Mouse (Mus musculus): ENCODE measurements around the gene Ddx11. TPM values are rescaled to one million over a fixed set of nuclear protein-coding genes. Genes with fewer than 3 reads are reported as not detected.
"Not testable (repeated sequence)": the region's sequence is repeated elsewhere in the genome, so short reads cannot be mapped to it uniquely, and the experiment has no call there.

Gene Ddx11
- total and polyA plus RNA-seq, 2 experiments, result 3.4 to 5.1 TPM

DNA sequence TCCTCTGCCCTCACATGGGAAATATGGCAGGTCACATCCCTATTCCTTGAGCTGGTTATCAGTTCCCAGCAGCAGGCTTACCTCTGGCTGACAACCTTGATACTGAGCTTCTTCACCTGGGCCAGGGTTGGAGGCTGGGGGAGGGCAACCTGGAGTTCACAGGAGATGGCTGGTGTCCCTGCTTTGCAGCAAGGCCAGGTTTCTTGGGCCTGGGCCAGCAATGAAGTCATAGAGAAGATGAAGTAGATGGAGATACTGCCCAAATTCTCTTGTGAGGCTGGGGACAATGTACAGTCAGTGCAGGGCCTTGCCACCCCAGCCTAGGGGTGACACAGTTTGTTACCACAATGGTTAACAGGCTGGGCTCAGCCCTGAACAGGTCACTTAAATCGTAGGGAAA lies 2.6 kb upstream of the Ddx11 start:
- Histone ChIP-seq H3K27me3 (ENCODE audit: control insufficient read depth, insufficient read depth, low read length) (no peaks in the 10 kb centered on the region), H3K36me3 (ENCODE audit: control insufficient read depth, insufficient read depth, low read length) (peaks cover 13% of the 10 kb centered on the region), H3K4me1 (ENCODE audit: control insufficient read depth, insufficient read depth, low read length) (peaks cover 3% of the 10 kb centered on the region; the same call in 1 of the 2 replicates), H3K27ac (replicated peaks; ENCODE audit: insufficient read depth, low read depth, low read length) (no peak overlapping the region), H3K79me2 (ENCODE audit: control insufficient read depth, insufficient read depth, low read length) (no peaks in the 10 kb centered on the region; the same call in 1 of the 2 replicates), H3K4me3 (ENCODE audit: insufficient read depth, low read depth, low read length) (no peak overlapping the region), H3K9ac (ENCODE audit: low read depth, low read length) (no peak overlapping the region)
- DNase-seq (ENCODE audit: extremely low read depth, low read depth, low spot score), result peak; percentile 12
- 43% methylated on average over 1 of the region's 1 CpGs for WGBS
- no peak for TF ChIP-seq POLR2A (IDR thresholded peaks at IDR 0.05; ENCODE audit: extremely low read depth, insufficient read depth, low read length)
- no peak for TF ChIP-seq CTCF (IDR thresholded peaks at IDR 0.05; ENCODE audit: low read depth, low read length)

GRCm38 (mm10) chr17:66123816-66124610 lies 693 bp downstream of the Ddx11 start:
- peak overlapping the region; percentile 89; the same call in 1 of the 2 replicates for H3K27ac ChIP-seq (replicated peaks; ENCODE audit: insufficient read depth, low read depth, low read length)
- H3K79me2 ChIP-seq (ENCODE audit: control insufficient read depth, insufficient read depth, low read length), result no peaks in the 10 kb centered on the region; the same call in 1 of the 2 replicates
- H3K4me3 ChIP-seq (ENCODE audit: insufficient read depth, low read depth, low read length), result peak overlapping the region; percentile 89
- peak; percentile 4 for DNase-seq (ENCODE audit: extremely low read depth, low read depth, low spot score)
- H3K27me3 ChIP-seq (ENCODE audit: control insufficient read depth, insufficient read depth, low read length), result no peaks in the 10 kb centered on the region
- peaks cover 4% of the 10 kb centered on the region; the same call in 1 of the 2 replicates for H3K36me3 ChIP-seq (ENCODE audit: control insufficient read depth, insufficient read depth, low read length)
- peak overlapping the region; percentile 84 for H3K9ac ChIP-seq (ENCODE audit: low read depth, low read length)
- H3K4me1 ChIP-seq (ENCODE audit: control insufficient read depth, insufficient read depth, low read length), result peaks cover 3% of the 10 kb centered on the region; the same call in 1 of the 2 replicates
- TF ChIP-seq CTCF (IDR thresholded peaks at IDR 0.05; ENCODE audit: low read depth, low read length) (no peak), POLR2A (IDR thresholded peaks at IDR 0.05; ENCODE audit: extremely low read depth, insufficient read depth, low read length) (no peak)
- WGBS, result 3% methylated on average over 20 of the region's 20 CpGs

DNA sequence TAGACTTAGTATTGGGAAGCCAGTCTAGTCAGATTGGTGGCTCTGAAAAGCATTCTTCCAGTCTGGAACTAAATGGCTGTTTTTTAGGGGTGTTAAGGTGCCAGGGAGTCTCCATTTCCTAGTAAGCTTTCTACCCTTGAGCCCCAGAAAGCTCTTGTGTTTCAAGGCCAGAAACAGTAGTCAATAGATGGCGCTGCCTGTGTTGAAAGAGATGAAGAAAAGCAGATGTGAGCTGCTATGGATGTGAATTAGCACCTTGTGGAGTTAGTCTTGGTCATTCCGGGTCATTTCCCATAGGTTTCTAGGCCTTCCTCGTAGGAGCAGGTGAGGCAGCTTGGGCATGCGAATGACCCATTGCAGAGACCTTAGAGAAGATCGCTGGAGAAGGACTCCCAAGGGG lies 1.9 kb downstream of the Ddx11 start:
- no peak for DNase-seq (ENCODE audit: extremely low read depth, low read depth, low spot score)
- Histone ChIP-seq H3K79me2 (ENCODE audit: control insufficient read depth, insufficient read depth, low read length) (no peaks in the 10 kb centered on the region; the same call in 1 of the 2 replicates), H3K9ac (ENCODE audit: low read depth, low read length) (no peak overlapping the region), H3K27me3 (ENCODE audit: control insufficient read depth, insufficient read depth, low read length) (no peaks in the 10 kb centered on the region), H3K4me3 (ENCODE audit: insufficient read depth, low read depth, low read length) (no peak overlapping the region), H3K4me1 (ENCODE audit: control insufficient read depth, insufficient read depth, low read length) (peaks cover 3% of the 10 kb centered on the region; the same call in 1 of the 2 replicates), H3K27ac (replicated peaks; ENCODE audit: insufficient read depth, low read depth, low read length) (no peak overlapping the region), H3K36me3 (ENCODE audit: control insufficient read depth, insufficient read depth, low read length) (peaks cover 9% of the 10 kb centered on the region; the same call in 1 of the 2 replicates)
- no peak for TF ChIP-seq POLR2A (IDR thresholded peaks at IDR 0.05; ENCODE audit: extremely low read depth, insufficient read depth, low read length)
- TF ChIP-seq CTCF (IDR thresholded peaks at IDR 0.05; ENCODE audit: low read depth, low read length), result no peak
- 94% methylated on average over 5 of the region's 5 CpGs for WGBS

GRCm38 (mm10) chr17:66130371-66130770 lies 7.1 kb downstream of the Ddx11 start:
- no peak overlapping the region for H3K9ac ChIP-seq (ENCODE audit: low read depth, low read length)
- 98% methylated on average over 9 of the region's 9 CpGs for WGBS
- no peak overlapping the region for H3K4me3 ChIP-seq (ENCODE audit: insufficient read depth, low read depth, low read length)
- H3K79me2 ChIP-seq (ENCODE audit: control insufficient read depth, insufficient read depth, low read length), result no peaks in the 10 kb centered on the region; the same call in 1 of the 2 replicates
- no peaks in the 10 kb centered on the region for H3K27me3 ChIP-seq (ENCODE audit: control insufficient read depth, insufficient read depth, low read length)
- no peak for DNase-seq (ENCODE audit: extremely low read depth, low read depth, low spot score)
- TF ChIP-seq CTCF (IDR thresholded peaks at IDR 0.05; ENCODE audit: low read depth, low read length) (no peak), POLR2A (IDR thresholded peaks at IDR 0.05; ENCODE audit: extremely low read depth, insufficient read depth, low read length) (no peak)
- peaks cover 17% of the 10 kb centered on the region; the same call in 1 of the 2 replicates for H3K36me3 ChIP-seq (ENCODE audit: control insufficient read depth, insufficient read depth, low read length)
- no peaks in the 10 kb centered on the region for H3K4me1 ChIP-seq (ENCODE audit: control insufficient read depth, insufficient read depth, low read length)
- H3K27ac ChIP-seq (replicated peaks; ENCODE audit: insufficient read depth, low read depth, low read length), result no peak overlapping the region

- no peaks in the 10 kb centered on the region for H3K4me1 ChIP-seq (ENCODE audit: control insufficient read depth, insufficient read depth, low read length)
- no peak overlapping the region for H3K9ac ChIP-seq (ENCODE audit: low read depth, low read length)
- no peak overlapping the region for H3K27ac ChIP-seq (replicated peaks; ENCODE audit: insufficient read depth, low read depth, low read length)
- H3K36me3 ChIP-seq (ENCODE audit: control insufficient read depth, insufficient read depth, low read length), result peaks cover 17% of the 10 kb centered on the region; the same call in 1 of the 2 replicates
- no peaks in the 10 kb centered on the region for H3K27me3 ChIP-seq (ENCODE audit: control insufficient read depth, insufficient read depth, low read length)
- no peak for DNase-seq (ENCODE audit: extremely low read depth, low read depth, low spot score)
- no peak overlapping the region for H3K4me3 ChIP-seq (ENCODE audit: insufficient read depth, low read depth, low read length)
- TF ChIP-seq POLR2A (IDR thresholded peaks at IDR 0.05; ENCODE audit: extremely low read depth, insufficient read depth, low read length), result no peak
- TF ChIP-seq CTCF (IDR thresholded peaks at IDR 0.05; ENCODE audit: low read depth, low read length), result peak; percentile 18; the same call in 1 of the 2 replicates
- no peaks in the 10 kb centered on the region for H3K79me2 ChIP-seq (ENCODE audit: control insufficient read depth, insufficient read depth, low read length)
- 96% methylated on average over 4 of the region's 4 CpGs for WGBS
Observed at GRCm38 (mm10) chr17:66131212-66131611, 7.9 kb downstream of the Ddx11 start.

DNA sequence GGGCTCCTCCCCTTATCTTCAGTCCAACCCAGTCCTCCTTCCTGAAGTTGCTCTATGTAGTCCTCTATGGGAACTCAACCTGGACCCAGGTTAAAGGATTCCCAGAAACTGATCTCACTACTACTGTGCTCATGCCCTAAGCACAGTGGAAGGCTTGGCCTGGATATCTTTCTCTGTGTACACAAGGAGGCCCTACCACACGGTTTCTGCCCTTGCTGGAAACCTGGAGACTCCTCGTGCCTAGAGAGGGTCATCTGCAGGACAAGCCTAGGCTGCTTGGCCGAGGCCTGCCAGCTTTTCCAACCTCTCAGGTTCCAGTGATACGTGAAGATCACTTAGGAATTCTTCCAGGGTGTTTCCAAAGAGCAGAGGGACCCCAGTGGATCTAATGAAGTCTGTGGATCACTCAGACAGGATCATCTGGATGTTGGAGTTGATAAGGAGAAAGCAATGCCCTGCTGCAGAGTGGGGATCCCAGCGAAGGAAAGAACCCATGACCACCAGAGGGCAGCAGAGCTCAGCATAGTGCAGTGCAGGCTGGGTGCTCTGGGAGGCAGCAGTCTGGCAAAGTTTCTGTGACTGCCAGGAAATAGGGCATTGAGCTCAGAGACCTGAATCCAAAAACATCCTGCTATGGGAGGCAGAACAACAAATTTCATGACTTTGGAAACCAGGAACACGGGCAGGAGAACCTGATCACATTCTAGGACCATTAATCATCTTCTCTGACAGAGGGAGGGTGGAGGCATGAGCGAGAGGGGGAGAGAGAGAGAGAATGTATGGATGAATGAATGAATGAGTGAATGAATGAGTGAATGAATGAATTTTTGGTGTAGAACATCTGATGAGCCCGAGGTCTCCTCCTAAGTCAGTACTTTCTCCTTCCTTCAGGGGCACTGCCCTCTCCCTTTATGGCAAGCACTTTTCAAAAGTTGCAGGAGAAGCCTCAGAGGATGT lies 29.7 kb downstream of the Ddx11 start:
- H3K79me2 ChIP-seq (ENCODE audit: control insufficient read depth, insufficient read depth, low read length); H3K4me1 ChIP-seq (ENCODE audit: control insufficient read depth, insufficient read depth, low read length); H3K27me3 ChIP-seq (ENCODE audit: control insufficient read depth, insufficient read depth, low read length); H3K4me3 ChIP-seq (ENCODE audit: insufficient read depth, low read depth, low read length); H3K9ac ChIP-seq (ENCODE audit: low read depth, low read length); H3K27ac ChIP-seq (replicated peaks; ENCODE audit: insufficient read depth, low read depth, low read length); DNase-seq (ENCODE audit: extremely low read depth, low read depth, low spot score): not testable (repeated sequence)
- H3K36me3 ChIP-seq (ENCODE audit: control insufficient read depth, insufficient read depth, low read length), result peaks cover 16% of the 10 kb centered on the region; the same call in 1 of the 2 replicates
- WGBS, result 67% methylated on average over 5 of the region's 8 CpGs

GRCm38 (mm10) chr17:66153735-66154423 lies 30.6 kb downstream of the Ddx11 start:
- H3K4me3 ChIP-seq (ENCODE audit: insufficient read depth, low read depth, low read length); H3K27ac ChIP-seq (replicated peaks; ENCODE audit: insufficient read depth, low read depth, low read length); H3K27me3 ChIP-seq (ENCODE audit: control insufficient read depth, insufficient read depth, low read length); H3K9ac ChIP-seq (ENCODE audit: low read depth, low read length); H3K4me1 ChIP-seq (ENCODE audit: control insufficient read depth, insufficient read depth, low read length); DNase-seq (ENCODE audit: extremely low read depth, low read depth, low spot score); H3K79me2 ChIP-seq (ENCODE audit: control insufficient read depth, insufficient read depth, low read length): not testable (repeated sequence)
- 85% methylated on average over 4 of the region's 4 CpGs for WGBS
- H3K36me3 ChIP-seq (ENCODE audit: control insufficient read depth, insufficient read depth, low read length), result peaks cover 12% of the 10 kb centered on the region; the same call in 1 of the 2 replicates

All from liver, adult 2 months (tissue).